8 mouse cellular contexts compared by ENCODE assay signal in the genomic region with DNA sequence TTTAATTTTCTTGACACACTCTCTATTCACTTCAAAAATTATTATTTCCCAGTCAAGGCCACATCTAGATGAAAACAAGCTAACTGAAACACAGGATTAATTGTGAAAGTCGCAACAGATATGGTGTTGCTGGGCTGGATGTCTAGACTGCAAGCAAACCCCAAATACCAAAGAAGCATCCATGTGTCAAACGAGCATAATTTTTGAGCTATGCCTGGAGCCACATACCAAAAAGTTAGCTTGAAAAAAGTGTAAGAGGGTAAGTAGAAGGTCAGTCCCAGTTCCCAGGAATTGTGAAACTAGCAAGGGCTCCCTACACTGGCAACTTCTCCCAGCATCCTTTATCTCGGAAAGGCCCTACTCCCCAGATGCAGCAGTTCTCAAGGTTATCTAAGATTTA. TPM values are rescaled to one million over a fixed set of nuclear protein-coding genes. Genes with fewer than 3 reads are reported as not detected.
DNase-seq lines count a peak whose midpoint lies in the region; ATAC-seq and TF ChIP-seq lines count a peak whose summit lies in the region.

No protein-coding gene starts in this region.

- WGBS in heart, postnatal 0 days: 39% methylated on average over 3 of the region's 3 CpGs
- WGBS in heart, adult 2 months: 63% methylated on average over 3 of the region's 3 CpGs
- WGBS in embryonic facial prominence, embryonic 11.5 days: 17% methylated on average over 3 of the region's 3 CpGs
- WGBS in intestine, embryonic 16.5 days: 19% methylated on average over 3 of the region's 3 CpGs
- 11% methylated on average over 3 of the region's 3 CpGs for WGBS in midbrain, embryonic 15.5 days

- intact Hi-C loops in heart, adult 2 months (cut with DNase I): loop anchor here (10.0 kb wide), 1 partner anchor 371 kb away; no protein-coding TSS in a partner anchor

- TF ChIP-seq CTCF in heart, postnatal 0 days (IDR thresholded peaks at IDR 0.05; ENCODE audit: low read depth): no peak
- no peak for TF ChIP-seq CTCF in heart, adult 2 months (IDR thresholded peaks at IDR 0.05)

- no peak for DNase-seq in heart, postnatal 0 days (ENCODE audit: low spot score)
- no peak for DNase-seq in heart, adult 2 months
- no peak for DNase-seq in embryonic facial prominence, embryonic 11.5 days (ENCODE audit: low spot score)
- no peak for DNase-seq in ovary, postnatal 14 days (ENCODE audit: low spot score)
- no peak for DNase-seq in spleen, postnatal 10 days (ENCODE audit: low spot score in 2 of 2)
- DNase-seq in thymus, adult 18-20 months: no peak

- no peaks in the 10 kb centered on the region for H3K27me3 ChIP-seq in heart, postnatal 0 days (ENCODE audit: control insufficient read depth, insufficient read depth, low read length)
- no peaks in the 10 kb centered on the region for H3K27me3 ChIP-seq in heart, adult 2 months (ENCODE audit: control insufficient read depth, insufficient read depth, low read length)
- H3K27me3 ChIP-seq in embryonic facial prominence, embryonic 11.5 days (ENCODE audit: control insufficient read depth, insufficient read depth, low read length): no peaks in the 10 kb centered on the region
- no peaks in the 10 kb centered on the region for H3K27me3 ChIP-seq in intestine, embryonic 16.5 days (replicated peaks; ENCODE audit: control insufficient read depth, insufficient read depth, low read length)
- H3K27me3 ChIP-seq in midbrain, embryonic 15.5 days (replicated peaks): 0 out of 2 replicates have a peak, but pooled peaks cover 1% of the 10 kb centered on the region

- H3K79me2 ChIP-seq in heart, adult 2 months (replicated peaks; ENCODE audit: control insufficient read depth, insufficient read depth, low read length): no peaks in the 10 kb centered on the region

- H3K4me3 ChIP-seq in heart, postnatal 0 days (ENCODE audit: low read depth, low read length): peak overlapping the region; percentile 90
- H3K4me3 ChIP-seq in heart, adult 2 months: no peak overlapping the region
- H3K4me3 ChIP-seq in embryonic facial prominence, embryonic 11.5 days (ENCODE audit: low read depth, low read length): peak overlapping the region; percentile 97
- peak overlapping the region; percentile 95 for H3K4me3 ChIP-seq in intestine, embryonic 16.5 days (ENCODE audit: low read length)
- peak overlapping the region; percentile 75 for H3K4me3 ChIP-seq in midbrain, embryonic 15.5 days

- TF ChIP-seq EP300 in heart, postnatal 0 days (IDR thresholded peaks at IDR 0.05; ENCODE audit: low read depth): no peak
- no peak for TF ChIP-seq EP300 in heart, adult 2 months (IDR thresholded peaks at IDR 0.05; ENCODE audit: insufficient read depth, low read depth, low read length)

- H3K36me3 ChIP-seq in heart, postnatal 0 days (replicated peaks; ENCODE audit: control insufficient read depth, insufficient read depth, low read length): no peaks in the 10 kb centered on the region
- H3K36me3 ChIP-seq in heart, adult 2 months (ENCODE audit: control insufficient read depth, insufficient read depth, low read length): no peaks in the 10 kb centered on the region
- H3K36me3 ChIP-seq in embryonic facial prominence, embryonic 11.5 days (replicated peaks; ENCODE audit: control insufficient read depth, insufficient read depth, low read depth, low read length): no peaks in the 10 kb centered on the region; the same call in 1 of the 2 replicates
- H3K36me3 ChIP-seq in intestine, embryonic 16.5 days (ENCODE audit: control insufficient read depth, insufficient read depth, low read length): no peaks in the 10 kb centered on the region
- no peaks in the 10 kb centered on the region for H3K36me3 ChIP-seq in midbrain, embryonic 15.5 days (replicated peaks)

- peaks cover 6% of the 10 kb centered on the region; the same call in 1 of the 2 replicates for H3K4me1 ChIP-seq in heart, postnatal 0 days (ENCODE audit: control insufficient read depth, insufficient read depth)
- no peaks in the 10 kb centered on the region for H3K4me1 ChIP-seq in heart, adult 2 months (ENCODE audit: control insufficient read depth, insufficient read depth, low read length)
- H3K4me1 ChIP-seq in embryonic facial prominence, embryonic 11.5 days (ENCODE audit: control insufficient read depth, insufficient read depth, low read length): no peaks in the 10 kb centered on the region
- H3K4me1 ChIP-seq in intestine, embryonic 16.5 days (ENCODE audit: control insufficient read depth, insufficient read depth, low read length): peaks cover 18% of the 10 kb centered on the region
- peaks cover 16% of the 10 kb centered on the region for H3K4me1 ChIP-seq in midbrain, embryonic 15.5 days

- ATAC-seq in heart, postnatal 0 days (ENCODE audit: insufficient read depth, low read depth): no peak
- ATAC-seq in embryonic facial prominence, embryonic 11.5 days (replicated peaks; ENCODE audit: insufficient number of reproducible peaks, low FRiP score, low TSS enrichment, low read depth): no peak
- no peak for ATAC-seq in intestine, embryonic 16.5 days
- ATAC-seq in midbrain, embryonic 15.5 days (replicated peaks): no peak

- H3K4me2 ChIP-seq in heart, postnatal 0 days (ENCODE audit: low read depth, low read length): peak overlapping the region; percentile 99; the same call in 1 of the 2 replicates
- peak overlapping the region; percentile 63 for H3K4me2 ChIP-seq in embryonic facial prominence, embryonic 11.5 days (ENCODE audit: low read depth, low read length)
- peak overlapping the region; percentile 72 for H3K4me2 ChIP-seq in intestine, embryonic 16.5 days (ENCODE audit: low read depth, low read length)
- peak overlapping the region; percentile 84 for H3K4me2 ChIP-seq in midbrain, embryonic 15.5 days

- H3K9me3 ChIP-seq in heart, postnatal 0 days (replicated peaks; ENCODE audit: control insufficient read depth, low read length): no peaks in the 10 kb centered on the region
- no peaks in the 10 kb centered on the region for H3K9me3 ChIP-seq in embryonic facial prominence, embryonic 11.5 days (replicated peaks; ENCODE audit: control insufficient read depth, low read length)
- no peaks in the 10 kb centered on the region for H3K9me3 ChIP-seq in intestine, embryonic 16.5 days (ENCODE audit: control insufficient read depth, low read length)
- no peaks in the 10 kb centered on the region for H3K9me3 ChIP-seq in midbrain, embryonic 15.5 days

- no peak overlapping the region for H3K27ac ChIP-seq in heart, postnatal 0 days (ENCODE audit: low read depth)
- H3K27ac ChIP-seq in heart, adult 2 months: no peak overlapping the region
- H3K27ac ChIP-seq in embryonic facial prominence, embryonic 11.5 days (replicated peaks; ENCODE audit: low read depth, low read length): no peak overlapping the region
- peak overlapping the region; percentile 96 for H3K27ac ChIP-seq in intestine, embryonic 16.5 days (ENCODE audit: low read length)
- no peak overlapping the region for H3K27ac ChIP-seq in midbrain, embryonic 15.5 days

- TF ChIP-seq POLR2A in heart, adult 2 months (IDR thresholded peaks at IDR 0.05; ENCODE audit: insufficient read depth, low read depth, low read length): no peak

- peak overlapping the region; percentile 92; the same call in 1 of the 2 replicates for H3K9ac ChIP-seq in heart, postnatal 0 days (replicated peaks; ENCODE audit: low read depth, low read length)
- H3K9ac ChIP-seq in heart, adult 2 months (ENCODE audit: low read depth, low read length): no peak overlapping the region
- H3K9ac ChIP-seq in embryonic facial prominence, embryonic 11.5 days (replicated peaks; ENCODE audit: low read length): peak overlapping the region; percentile 100
- peak overlapping the region; percentile 97 for H3K9ac ChIP-seq in intestine, embryonic 16.5 days (ENCODE audit: low read depth, low read length)
- H3K9ac ChIP-seq in midbrain, embryonic 15.5 days: no peak overlapping the region

RNA-seq across cellular contexts. Expression of gene Sinhcaf, which starts 2.6 kb away (rescaled TPM):
- total RNA-seq in heart, postnatal 0 days (2014; rRNA removed; ENCODE audit: low replicate concordance): 9.4 and 24.7 TPM in 2 replicates
- 19.4 and 20.5 TPM in 2 replicates for polyA plus RNA-seq in heart, postnatal 0 days (2015; fragmentation: Nextera tagmentation; extraction: Ambion mirVana)
- 1 to 10 TPM; 2.7 to 5.0 TPM for total RNA-seq in heart, adult 2 months (2021)
- polyA plus RNA-seq in heart, adult 2 months (2012; rRNA removed): 1.3 and 2.1 TPM in 2 replicates
- polyA plus RNA-seq in embryonic facial prominence, embryonic 11.5 days (2014; fragmentation: Nextera tagmentation; extraction: Ambion mirVana): 254 and 263 TPM in 2 replicates
- polyA plus RNA-seq in intestine, embryonic 16.5 days (2015; fragmentation: Nextera tagmentation; extraction: Ambion mirVana): 76.8 and 88.5 TPM in 2 replicates
- polyA plus RNA-seq in midbrain, embryonic 15.5 days (2015; fragmentation: Nextera tagmentation; extraction: Ambion mirVana): 52.1 and 57.9 TPM in 2 replicates

RNA-seq across cellular contexts. Expression of gene Caprin2, which starts 47.7 kb away (rescaled TPM):
- 5.8 and 7.6 TPM in 2 replicates for total RNA-seq in heart, postnatal 0 days (2014; rRNA removed; ENCODE audit: low replicate concordance)
- 5.7 and 6.2 TPM in 2 replicates for polyA plus RNA-seq in heart, postnatal 0 days (2015; fragmentation: Nextera tagmentation; extraction: Ambion mirVana)
- total RNA-seq in heart, adult 2 months (2021): 1 to 10 TPM; 4.1 to 4.2 TPM
- 4.0 and 7.4 TPM in 2 replicates for polyA plus RNA-seq in heart, adult 2 months (2012; rRNA removed)
- polyA plus RNA-seq in embryonic facial prominence, embryonic 11.5 days (2014; fragmentation: Nextera tagmentation; extraction: Ambion mirVana): 12.8 and 13.9 TPM in 2 replicates
- polyA plus RNA-seq in intestine, embryonic 16.5 days (2015; fragmentation: Nextera tagmentation; extraction: Ambion mirVana): 12.1 and 14.1 TPM in 2 replicates
- polyA plus RNA-seq in midbrain, embryonic 15.5 days (2015; fragmentation: Nextera tagmentation; extraction: Ambion mirVana): 11.0 and 14.2 TPM in 2 replicates

Comparison
In these comparisons a context has a peak if more than half of its experiments do, and no peak if none do; other contexts are left out.
1. H3K9ac ChIP-seq: peak in heart, postnatal 0 days (single experiment), embryonic facial prominence, embryonic 11.5 days (single experiment) and intestine, embryonic 16.5 days (single experiment); none in heart, adult 2 months (single experiment) and midbrain, embryonic 15.5 days (single experiment).
2. Peak in every context shown above with its lines, with median percentiles within 50 percentile points of each other: H3K4me2 ChIP-seq.